In the genomic region with DNA sequence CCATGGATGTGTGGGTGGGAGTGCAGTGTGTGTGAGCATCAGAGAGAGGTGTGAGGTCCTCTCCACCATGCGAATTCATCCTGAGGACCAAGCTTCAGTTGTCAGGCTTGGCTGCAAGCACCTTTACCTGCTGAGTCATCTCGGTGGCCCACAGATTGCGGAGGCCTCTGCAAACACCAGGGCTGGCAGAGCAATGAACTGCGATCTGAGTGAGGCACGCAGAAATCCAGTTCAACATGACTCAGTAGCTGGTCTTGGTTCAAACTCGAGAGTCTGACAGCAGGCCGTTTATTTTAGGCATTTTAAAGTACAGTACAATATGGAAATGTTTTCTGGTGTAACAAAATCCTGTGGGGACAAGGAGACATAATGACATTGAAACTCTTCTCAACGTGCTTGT, we compare ENCODE assay signal across 14 mouse cellular contexts. TPM values are rescaled to one million over a fixed set of nuclear protein-coding genes. Genes with fewer than 3 reads are reported as not detected.
A peak's percentile ranks its signal among the peaks of the same experiment; 100 is the strongest.
DNase-seq lines count a peak whose midpoint lies in the region; ATAC-seq and TF ChIP-seq lines count a peak whose summit lies in the region.
"Had no signal": no experiment of that assay in that cellular context is flagged by ENCODE, and none has a peak within 500 bp of the region (broad histone marks: within the 10 kb centered on the region; RNA-seq: fewer than 3 reads in every experiment).

No protein-coding gene starts in this region.

- no peak overlapping the region for H3K4me3 ChIP-seq in stomach, postnatal 0 days (ENCODE audit: low read depth, low read length)
- no peak overlapping the region for H3K4me3 ChIP-seq in hindbrain, embryonic 13.5 days
- no peak overlapping the region for H3K4me3 ChIP-seq in heart, embryonic 11.5 days (ENCODE audit: low read depth, low read length)
- H3K4me3 ChIP-seq: forebrain, embryonic 12.5 days; heart, embryonic 12.5 days; limb, embryonic 13.5 days had no signal

- no peaks in the 10 kb centered on the region for H3K9me3 ChIP-seq in stomach, postnatal 0 days (ENCODE audit: control insufficient read depth, low read length)
- H3K9me3 ChIP-seq in hindbrain, embryonic 13.5 days, result no peaks in the 10 kb centered on the region
- H3K9me3 ChIP-seq in heart, embryonic 11.5 days (replicated peaks; ENCODE audit: control insufficient read depth, low read length), result no peaks in the 10 kb centered on the region
- H3K9me3 ChIP-seq: forebrain, embryonic 12.5 days; G1E; heart, embryonic 12.5 days; limb, embryonic 13.5 days had no signal

- no peak overlapping the region for H3K4me2 ChIP-seq in stomach, postnatal 0 days (replicated peaks; ENCODE audit: low read depth)
- H3K4me2 ChIP-seq in hindbrain, embryonic 13.5 days, result no peak overlapping the region
- H3K4me2 ChIP-seq in heart, embryonic 11.5 days, result no peak overlapping the region
- H3K4me2 ChIP-seq: forebrain, embryonic 12.5 days; heart, embryonic 12.5 days; limb, embryonic 13.5 days had no signal

- no peak for TF ChIP-seq CTCF in stomach, postnatal 0 days (IDR thresholded peaks at IDR 0.05; ENCODE audit: low read depth)

- ATAC-seq in erythroid progenitor cell, adult 5-6 weeks (replicated peaks; ENCODE audit: low FRiP score, poor library complexity, severe bottlenecking), result peak; percentile 22
- ATAC-seq in stomach, postnatal 0 days (ENCODE audit: low FRiP score, low TSS enrichment), result peak; percentile 82
- no peak for ATAC-seq in hindbrain, embryonic 13.5 days (ENCODE audit: low FRiP score)
- ATAC-seq in heart, embryonic 11.5 days (replicated peaks; ENCODE audit: insufficient number of reproducible peaks, low FRiP score, low TSS enrichment), result no peak

- 48% methylated on average over 8 of the region's 8 CpGs for WGBS in stomach, postnatal 0 days
- 88% methylated on average over 8 of the region's 8 CpGs for WGBS in hindbrain, embryonic 13.5 days
- WGBS in heart, embryonic 11.5 days (ENCODE audit: insufficient replicate concordance), result 58% methylated on average over 8 of the region's 8 CpGs

- H3K4me1 ChIP-seq in stomach, postnatal 0 days (replicated peaks; ENCODE audit: control insufficient read depth, insufficient read depth), result no peaks in the 10 kb centered on the region
- H3K4me1 ChIP-seq in hindbrain, embryonic 13.5 days (replicated peaks), result peaks cover 8% of the 10 kb centered on the region; the same call in 1 of the 2 replicates
- 0 out of 2 replicates have a peak, but pooled peaks cover 3% of the 10 kb centered on the region for H3K4me1 ChIP-seq in heart, embryonic 11.5 days (ENCODE audit: control insufficient read depth, insufficient read depth, low read length)

- no peaks in the 10 kb centered on the region for H3K27me3 ChIP-seq in stomach, postnatal 0 days (ENCODE audit: control insufficient read depth, insufficient read depth, low read length)
- H3K27me3 ChIP-seq in hindbrain, embryonic 13.5 days, result no peaks in the 10 kb centered on the region
- H3K27me3 ChIP-seq in heart, embryonic 11.5 days (ENCODE audit: control insufficient read depth, insufficient read depth, low read length), result no peaks in the 10 kb centered on the region
- H3K27me3 ChIP-seq: forebrain, embryonic 12.5 days; heart, embryonic 12.5 days; limb, embryonic 13.5 days had no signal

- peak; percentile 74 to 75 for DNase-seq in right cerebral cortex, adult 2 months (ENCODE audit: low spot score in 2 of 2)
- no peak for DNase-seq in right cerebral cortex, postnatal 14 days
- DNase-seq in left cerebral cortex, adult 8-10 months (ENCODE audit: low spot score in 2 of 2), result peak; percentile 36 to 87
- peak; percentile 76 for DNase-seq in stomach, postnatal 0 days (ENCODE audit: low spot score)
- DNase-seq in gastrocnemius, postnatal 36 days, result no peak
- DNase-seq: thymus, adult 18-20 months had no signal

- TF ChIP-seq EP300 in stomach, postnatal 0 days (optimal IDR thresholded peaks at IDR 0.05), result no peak

- H3K27ac ChIP-seq in stomach, postnatal 0 days (replicated peaks), result no peak overlapping the region
- no peak overlapping the region for H3K27ac ChIP-seq in hindbrain, embryonic 13.5 days
- H3K27ac ChIP-seq in heart, embryonic 11.5 days (ENCODE audit: low read depth, low read length), result no peak overlapping the region
- H3K27ac ChIP-seq: forebrain, embryonic 12.5 days; limb, embryonic 13.5 days had no signal

- no peak overlapping the region for H3K9ac ChIP-seq in stomach, postnatal 0 days (ENCODE audit: low read length)
- no peak overlapping the region for H3K9ac ChIP-seq in hindbrain, embryonic 13.5 days
- no peak overlapping the region for H3K9ac ChIP-seq in heart, embryonic 11.5 days (ENCODE audit: low read depth, low read length)
- H3K9ac ChIP-seq: forebrain, embryonic 12.5 days; heart, embryonic 12.5 days; limb, embryonic 13.5 days had no signal

- H3K36me3 ChIP-seq in stomach, postnatal 0 days (ENCODE audit: control insufficient read depth, insufficient read depth, low read length), result no peaks in the 10 kb centered on the region
- H3K36me3 ChIP-seq in hindbrain, embryonic 13.5 days, result peaks cover 7% of the 10 kb centered on the region; the same call in 1 of the 2 replicates
- H3K36me3 ChIP-seq in heart, embryonic 11.5 days (ENCODE audit: control insufficient read depth, insufficient read depth, low read length), result no peaks in the 10 kb centered on the region
- H3K36me3 ChIP-seq: heart, embryonic 12.5 days; limb, embryonic 13.5 days had no signal

- intact Hi-C loops in gastrocnemius, postnatal 36 days (cut with DNase I), result no loop called here

RNA-seq across cellular contexts. Expression of a gene that starts 6.0 kb away (rescaled TPM):
- 18.4 and 23.4 TPM in 2 replicates for total RNA-seq in erythroid progenitor cell, adult 5-6 weeks (2015; ENCODE audit: low replicate concordance)
- total RNA-seq in erythroid progenitor cell, adult 5-6 weeks (2017; ENCODE audit: low replicate concordance), result 21.1 and 32.5 TPM in 2 replicates
- 10 to 100 TPM; 24.4 to 30.0 (median 26.6) TPM for total RNA-seq in left cerebral cortex, adult 8-10 months (2022)
- 15.0 and 18.3 TPM in 2 replicates for polyA plus RNA-seq in stomach, postnatal 0 days (2015; fragmentation: Nextera tagmentation; extraction: Ambion mirVana)
- polyA plus RNA-seq in hindbrain, embryonic 13.5 days (2015; fragmentation: Nextera tagmentation; extraction: Ambion mirVana), result 28.3 and 32.5 TPM in 2 replicates
- 10 to 100 TPM; 13.8 to 17.9 TPM for total RNA-seq in gastrocnemius, postnatal 36 days (2021)
- polyA plus RNA-seq in heart, embryonic 11.5 days (2014; fragmentation: Nextera tagmentation; extraction: Ambion mirVana), result 53.6 and 57.8 TPM in 2 replicates

RNA-seq across cellular contexts. Expression of a gene that starts 6.0 kb away (rescaled TPM):
- total RNA-seq in erythroid progenitor cell, adult 5-6 weeks (2015; ENCODE audit: low replicate concordance), result 30.6 and 34.0 TPM in 2 replicates
- total RNA-seq in erythroid progenitor cell, adult 5-6 weeks (2017; ENCODE audit: low replicate concordance), result 4.2 TPM in 1 of 2 replicates, not detected in the other
- 1 to 10 TPM; 1.3 to 2.2 (median 1.6) TPM for total RNA-seq in left cerebral cortex, adult 8-10 months (2022)
- 0.28 and 0.86 TPM in 2 replicates for polyA plus RNA-seq in stomach, postnatal 0 days (2015; fragmentation: Nextera tagmentation; extraction: Ambion mirVana)
- polyA plus RNA-seq in hindbrain, embryonic 13.5 days (2015; fragmentation: Nextera tagmentation; extraction: Ambion mirVana), result 0.92 and 2.8 TPM in 2 replicates
- 1 to 10 TPM; 1.6 TPM for total RNA-seq in gastrocnemius, postnatal 36 days (2021)
- polyA plus RNA-seq in heart, embryonic 11.5 days (2014; fragmentation: Nextera tagmentation; extraction: Ambion mirVana), result 1.2 and 1.9 TPM in 2 replicates

RNA-seq across cellular contexts. Expression of a gene that starts 24.4 kb away (rescaled TPM):
- total RNA-seq in erythroid progenitor cell, adult 5-6 weeks (2015; ENCODE audit: low replicate concordance), result 13.0 and 19.8 TPM in 2 replicates
- 7.8 and 19.7 TPM in 2 replicates for total RNA-seq in erythroid progenitor cell, adult 5-6 weeks (2017; ENCODE audit: low replicate concordance)
- 10 to 100 TPM; 55.8 to 63.7 (median 58.3) TPM for total RNA-seq in left cerebral cortex, adult 8-10 months (2022)
- 39.4 and 42.3 TPM in 2 replicates for polyA plus RNA-seq in stomach, postnatal 0 days (2015; fragmentation: Nextera tagmentation; extraction: Ambion mirVana)
- polyA plus RNA-seq in hindbrain, embryonic 13.5 days (2015; fragmentation: Nextera tagmentation; extraction: Ambion mirVana), result 57.3 and 63.1 TPM in 2 replicates
- total RNA-seq in gastrocnemius, postnatal 36 days (2021), result 10 to 100 TPM; 37.5 to 40.4 TPM
- 52.9 and 58.2 TPM in 2 replicates for polyA plus RNA-seq in heart, embryonic 11.5 days (2014; fragmentation: Nextera tagmentation; extraction: Ambion mirVana)

RNA-seq across cellular contexts. Expression of a gene that starts 24.9 kb away (rescaled TPM):
- total RNA-seq in erythroid progenitor cell, adult 5-6 weeks (2015; ENCODE audit: low replicate concordance), result not detected in 2 replicates
- not detected in 2 replicates for total RNA-seq in erythroid progenitor cell, adult 5-6 weeks (2017; ENCODE audit: low replicate concordance)
- total RNA-seq in left cerebral cortex, adult 8-10 months (2022), result 1 to 10 TPM in 2 of 4 experiments, under 1 TPM in 1, not detected in 1; 0.55 to 2.3 (median 1.8) TPM
- polyA plus RNA-seq in stomach, postnatal 0 days (2015; fragmentation: Nextera tagmentation; extraction: Ambion mirVana), result 0.11 and 0.24 TPM in 2 replicates
- polyA plus RNA-seq in hindbrain, embryonic 13.5 days (2015; fragmentation: Nextera tagmentation; extraction: Ambion mirVana), result 1.9 and 2.4 TPM in 2 replicates
- under 1 TPM in 1 of 2 experiments, not detected in 1; 0.17 TPM for total RNA-seq in gastrocnemius, postnatal 36 days (2021)
- 0.31 and 0.44 TPM in 2 replicates for polyA plus RNA-seq in heart, embryonic 11.5 days (2014; fragmentation: Nextera tagmentation; extraction: Ambion mirVana)

RNA-seq across cellular contexts. Expression of a gene that starts 30.9 kb away (rescaled TPM):
- 6.8 TPM in 1 of 2 replicates, not detected in the other for total RNA-seq in erythroid progenitor cell, adult 5-6 weeks (2015; ENCODE audit: low replicate concordance)
- total RNA-seq in erythroid progenitor cell, adult 5-6 weeks (2017; ENCODE audit: low replicate concordance), result not detected in 2 replicates
- 1 to 10 TPM in 2 of 4 experiments, not detected in 2; 1.1 to 1.7 TPM for total RNA-seq in left cerebral cortex, adult 8-10 months (2022)
- polyA plus RNA-seq in stomach, postnatal 0 days (2015; fragmentation: Nextera tagmentation; extraction: Ambion mirVana), result not detected in 2 replicates
- 0.92 and 1.9 TPM in 2 replicates for polyA plus RNA-seq in hindbrain, embryonic 13.5 days (2015; fragmentation: Nextera tagmentation; extraction: Ambion mirVana)
- not detected for total RNA-seq in gastrocnemius, postnatal 36 days (2021)
- 0.28 and 1.8 TPM in 2 replicates for polyA plus RNA-seq in heart, embryonic 11.5 days (2014; fragmentation: Nextera tagmentation; extraction: Ambion mirVana)
- total RNA-seq: G1E; megakaryocyte, adult 5-6 weeks had no signal

Comparison
In these comparisons a context has a peak if more than half of its experiments do, and no peak if none do; other contexts are left out.
1. DNase-seq: peak in right cerebral cortex, adult 2 months (2 of 2), left cerebral cortex, adult 8-10 months (2 of 2) and stomach, postnatal 0 days (single experiment); none in right cerebral cortex, postnatal 14 days (single experiment) and gastrocnemius, postnatal 36 days (0 of 2).
2. ATAC-seq: peak in erythroid progenitor cell, adult 5-6 weeks (single experiment) and stomach, postnatal 0 days (single experiment); none in hindbrain, embryonic 13.5 days (single experiment) and heart, embryonic 11.5 days (single experiment).